Mouse (Mus musculus) olfactory bulb, adult 2 months (tissue): Measurements from ENCODE around the gene Cct8l1.

Experiments
- CTCF ChIP-seq: fragments of 200-500 bp; IDR thresholded peaks from 2 replicates; pipeline ENCODE4 v1.5.1; 2012; ENCODE audit warnings: low read depth, mild to moderate bottlenecking, low read length, moderate library complexity; ENCODE audit not compliant: insufficient read depth
- POLR2A ChIP-seq: fragments of 200-500 bp; IDR thresholded peaks from 2 replicates; pipeline ENCODE4 v1.6.1; 2012; ENCODE audit warnings: mild to moderate bottlenecking, low read depth, low read length, moderate library complexity; ENCODE audit not compliant: insufficient read depth

DNA sequence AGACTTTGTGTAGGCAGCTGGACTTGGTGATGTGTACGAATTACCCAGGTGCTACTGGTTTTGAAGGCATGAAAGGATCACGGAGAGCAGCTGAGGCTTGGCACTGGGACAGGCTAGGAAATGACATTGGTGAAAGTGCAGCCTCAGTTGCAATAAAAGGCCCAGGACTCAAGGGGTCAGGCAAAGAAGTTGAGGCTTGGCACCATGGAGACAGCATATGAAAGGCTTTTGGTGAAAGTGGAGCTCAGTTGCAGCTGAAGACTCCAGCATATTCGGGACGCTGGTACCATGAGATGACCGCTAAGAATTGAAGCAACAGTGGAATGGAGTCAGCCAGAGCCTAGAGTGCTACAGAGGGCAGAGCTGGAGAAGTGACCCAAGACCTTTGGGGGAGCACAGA lies 39.8 kb downstream of the Cct8l1 start:
- TF ChIP-seq CTCF: no peak
- TF ChIP-seq POLR2A: no peak
